Mouse (Mus musculus) olfactory bulb, adult 2 months (tissue): ENCODE measurements around the gene Sema7a.

Experiments
- CTCF ChIP-seq: fragments of 200-500 bp; IDR thresholded peaks from 2 replicates; pipeline ENCODE4 v1.5.1; 2012; ENCODE audit warnings: low read depth, mild to moderate bottlenecking, low read length, moderate library complexity; ENCODE audit not compliant: insufficient read depth
- POLR2A ChIP-seq: fragments of 200-500 bp; IDR thresholded peaks from 2 replicates; pipeline ENCODE4 v1.6.1; 2012; ENCODE audit warnings: mild to moderate bottlenecking, low read depth, low read length, moderate library complexity; ENCODE audit not compliant: insufficient read depth

- no peak for TF ChIP-seq CTCF
- TF ChIP-seq POLR2A = no peak
Observed at GRCm38 (mm10) chr9:57986293-57986692, 46.4 kb downstream of the Sema7a start.
